Mouse (Mus musculus) bone marrow, adult 2 months (tissue): ENCODE data around the gene Wfdc6b.
"Not testable (repeated sequence)": the region's sequence is repeated elsewhere in the genome, so short reads cannot be mapped to it uniquely, and the experiment has no call there.

Experiments
- CTCF ChIP-seq: fragments of 200-500 bp; IDR thresholded peaks from 2 replicates; pipeline ENCODE4 v1.5.1; 2011; ENCODE audit warnings: low read length, control low read depth; ENCODE audit not compliant: control insufficient read depth, insufficient read depth
- POLR2A ChIP-seq: fragments of 200-500 bp; IDR thresholded peaks from 2 replicates; pipeline ENCODE4 v1.6.1; 2011; ENCODE audit warnings: low read depth, mild to moderate bottlenecking, control low read depth, low read length, borderline replicate concordance; ENCODE audit not compliant: control insufficient read depth

DNA sequence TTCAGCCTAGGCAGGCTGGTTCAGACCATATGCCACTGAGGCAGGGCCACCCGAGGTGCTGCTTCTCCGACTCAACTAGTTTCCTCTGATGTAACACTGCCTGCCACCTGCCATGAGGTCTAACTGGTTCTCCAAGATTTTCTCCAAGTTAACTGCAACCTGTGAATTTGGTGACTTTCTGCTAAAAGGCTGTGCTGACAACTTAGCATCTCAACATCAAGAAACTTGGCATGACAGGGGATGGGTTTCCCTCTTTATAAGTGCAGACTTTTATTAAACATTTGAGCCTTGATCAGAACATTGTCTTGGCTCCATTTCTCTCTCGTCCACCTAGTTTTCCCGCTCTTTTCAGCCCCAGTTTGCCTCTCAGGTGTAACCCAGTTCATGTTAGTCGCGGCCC, 40.0 kb upstream of the Wfdc6b start, which contains the start of gene Spint3:
- not testable (repeated sequence) for TF ChIP-seq CTCF, POLR2A
